Mouse (Mus musculus): ENCODE data around the gene Tctn1. TPM values are rescaled to one million over a fixed set of nuclear protein-coding genes. Genes with fewer than 3 reads are reported as not detected.

Tctn1 gene
- total and polyA plus RNA-seq, 3 experiments = 3.8 to 6.0 TPM; not detected in 1

- H3K4me1 ChIP-seq (ENCODE audit: control insufficient read depth in 1 of 2, insufficient read depth in 2 of 2, low read length in 2 of 2) = peaks cover 2 to 8% of the 10 kb centered on the region in 2 experiments; a peak in 3 of 4 replicates
Observed at GRCm38 (mm10) chr5:122258027-122258741, 6.1 kb downstream of the Tctn1 start.

DNA sequence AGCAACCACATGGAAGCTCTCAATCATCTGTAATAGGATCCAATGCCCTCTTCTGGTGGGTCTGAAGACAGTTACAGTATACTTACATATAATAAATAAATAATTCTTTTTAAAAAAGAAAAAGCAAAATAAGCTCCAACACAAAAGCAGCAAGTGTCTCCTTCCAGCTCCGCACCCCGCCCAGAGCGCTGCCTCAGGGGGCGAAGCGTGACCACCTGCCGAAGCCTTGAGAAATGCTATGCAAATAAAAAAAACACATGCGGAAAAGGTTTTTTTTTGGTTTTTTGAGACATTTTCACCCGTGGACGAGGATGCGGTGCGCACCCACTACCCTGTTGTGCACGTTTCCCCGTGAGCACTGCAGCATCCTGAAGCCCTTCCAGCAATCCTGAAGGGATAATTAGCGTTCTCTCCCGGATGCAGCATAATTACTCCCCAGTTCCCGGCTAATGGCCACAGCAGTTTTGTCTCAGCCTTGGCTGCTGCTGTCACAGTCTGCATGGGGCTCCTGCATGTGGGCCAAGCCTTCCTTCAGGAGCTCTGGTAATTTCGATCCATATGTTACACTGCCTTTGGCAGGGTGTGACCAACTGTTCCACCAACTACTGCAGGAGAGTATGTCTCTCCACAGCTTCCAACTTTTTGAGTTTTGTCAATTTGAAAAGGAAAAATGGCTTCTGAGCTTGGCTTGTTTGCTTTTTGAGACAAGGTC, 12.2 kb downstream of the Tctn1 start:
- DNase-seq (ENCODE audit: low read depth, low spot score) = no peak
- no peak overlapping the region for H3K27ac ChIP-seq (ENCODE audit: control insufficient read depth, low read depth, low read length)
- no peaks in the 10 kb centered on the region for H3K9me3 ChIP-seq (replicated peaks; ENCODE audit: insufficient read depth, low read length)
- no peaks in the 10 kb centered on the region for H3K27me3 ChIP-seq (ENCODE audit: control insufficient read depth in 1 of 2, insufficient read depth in 2 of 2, low read length in 2 of 2)
- H3K79me2 ChIP-seq (ENCODE audit: control insufficient read depth, insufficient read depth, low read length, poor library complexity) = no peaks in the 10 kb centered on the region
- H3K9ac ChIP-seq (ENCODE audit: control insufficient read depth, low read depth, low read length, poor library complexity, severe bottlenecking) = no peak overlapping the region
- TF ChIP-seq NRF1 (IDR thresholded peaks at IDR 0.05; ENCODE audit: insufficient read depth, low read depth, low read length, poor library complexity, severe bottlenecking) (no peak), CHD2 (IDR thresholded peaks at IDR 0.05; ENCODE audit: low read length) (no peak), TAL1 (IDR thresholded peaks at IDR 0.05; ENCODE audit: low read length) (no peak), MYB (IDR thresholded peaks at IDR 0.05; ENCODE audit: low read depth, low read length) (no peak)
- H3K4me1 ChIP-seq (ENCODE audit: control insufficient read depth in 1 of 2, insufficient read depth in 2 of 2, low read length in 2 of 2) = no peaks in the 10 kb centered on the region
- H3K36me3 ChIP-seq (ENCODE audit: control insufficient read depth in 1 of 2, insufficient read depth in 2 of 2, low read length in 2 of 2) = no peaks in the 10 kb centered on the region; a peak in 1 of 4 replicates
- no peak overlapping the region for H3K4me3 ChIP-seq (ENCODE audit: control insufficient read depth in 1 of 2, insufficient read depth in 1 of 2, low read depth in 2 of 2, low read length in 2 of 2)

More at GRCm38 (mm10) chr5:122258027-122258741, 6.1 kb downstream of the Tctn1 start:
- H3K9me3 ChIP-seq (replicated peaks; ENCODE audit: insufficient read depth, low read length) = no peaks in the 10 kb centered on the region
- no peak overlapping the region for H3K27ac ChIP-seq (ENCODE audit: control insufficient read depth, low read depth, low read length)
- no peaks in the 10 kb centered on the region for H3K79me2 ChIP-seq (ENCODE audit: control insufficient read depth, insufficient read depth, low read length, poor library complexity)
- TF ChIP-seq MXI1 (IDR thresholded peaks at IDR 0.05; ENCODE audit: low read depth, low read length) = no peak
- no peak for TF ChIP-seq SIN3A (IDR thresholded peaks at IDR 0.05; ENCODE audit: low read length)
- TF ChIP-seq MAZ (IDR thresholded peaks at IDR 0.05; ENCODE audit: low read depth, low read length) = no peak
- TF ChIP-seq MAX (IDR thresholded peaks at IDR 0.05; ENCODE audit: low read length) = no peak
- no peak for TF ChIP-seq KAT2A (conservative IDR thresholded peaks at IDR 0.05; ENCODE audit: low read depth, low read length)
- no peak for TF ChIP-seq USF2 (IDR thresholded peaks at IDR 0.05; ENCODE audit: borderline replicate concordance in 1 of 2, insufficient read depth in 1 of 2, low read depth in 1 of 2, low read length in 2 of 2)
- no peak for TF ChIP-seq CHD2 (IDR thresholded peaks at IDR 0.05; ENCODE audit: low read length)
- TF ChIP-seq ZKSCAN1 (IDR thresholded peaks at IDR 0.05; ENCODE audit: low read depth, low read length) = no peak
- no peak for TF ChIP-seq GABPA (IDR thresholded peaks at IDR 0.05; ENCODE audit: low read depth, low read length)
- TF ChIP-seq NELFE (IDR thresholded peaks at IDR 0.05; ENCODE audit: low read depth, low read length) = no peak
- no peak for TF ChIP-seq ZNF384 (IDR thresholded peaks at IDR 0.05; ENCODE audit: low read depth, low read length)
- no peak for TF ChIP-seq E2F4 (IDR thresholded peaks at IDR 0.05; ENCODE audit: borderline replicate concordance, low read depth, low read length)
- TF ChIP-seq ZMIZ1 (IDR thresholded peaks at IDR 0.05; ENCODE audit: low read depth, low read length) = no peak
- no peak for TF ChIP-seq CHD1 (IDR thresholded peaks at IDR 0.05; ENCODE audit: low read depth, low read length)
- H3K9ac ChIP-seq (ENCODE audit: control insufficient read depth, low read depth, low read length, poor library complexity, severe bottlenecking) = no peak overlapping the region
- no peaks in the 10 kb centered on the region for H3K27me3 ChIP-seq (ENCODE audit: control insufficient read depth in 1 of 2, insufficient read depth in 2 of 2, low read length in 2 of 2)
- no peak overlapping the region for H3K4me3 ChIP-seq (ENCODE audit: control insufficient read depth in 1 of 2, insufficient read depth in 1 of 2, low read depth in 2 of 2, low read length in 2 of 2)
- H3K36me3 ChIP-seq (ENCODE audit: control insufficient read depth in 1 of 2, insufficient read depth in 2 of 2, low read length in 2 of 2) = peaks cover 0 to 10% of the 10 kb centered on the region in 2 experiments; a peak in 3 of 4 replicates
- DNase-seq (ENCODE audit: low read depth, low spot score) = no peak

Measured in MEL (cell line).